Mouse (Mus musculus): Measurements from ENCODE around the gene Lsm12. TPM values are rescaled to one million over a fixed set of nuclear protein-coding genes. Genes with fewer than 3 reads are reported as not detected.

Gene Lsm12
- polyA plus RNA-seq, 1 experiment, result 36.1 TPM

- Histone ChIP-seq H3K4me1 (replicated peaks; ENCODE audit: control insufficient read depth, insufficient read depth, low read length) (no peaks in the 10 kb centered on the region), H3K4me3 (ENCODE audit: control insufficient read depth, insufficient read depth, low read length) (no peak overlapping the region), H3K36me3 (ENCODE audit: control insufficient read depth, insufficient read depth, low read length) (no peaks in the 10 kb centered on the region), H3K27me3 (ENCODE audit: control insufficient read depth, insufficient read depth, low read length) (no peaks in the 10 kb centered on the region), H3K27ac (ENCODE audit: control insufficient read depth, insufficient read depth, low read length) (no peak overlapping the region)
- TF ChIP-seq CTCF (IDR thresholded peaks at IDR 0.05; ENCODE audit: borderline replicate concordance, control insufficient read depth, extremely low read depth, insufficient read depth, low read length, poor library complexity) (no peak), POLR2A (IDR thresholded peaks at IDR 0.05; ENCODE audit: control insufficient read depth, extremely low read depth, insufficient read depth, low read length, poor library complexity) (no peak)
- DNase-seq, result no peak
- WGBS, result 76% methylated on average over 8 of the region's 8 CpGs
These were observed 68.9 kb downstream of the Lsm12 start for GRCm38 (mm10) chr11:102116241-102116640.

Other genes with a start within 250 kb of the Lsm12 start
- gene Sost, start 218.3 kb downstream of the Lsm12 start, polyA plus RNA-seq (2012; rRNA removed), result 3.1 and 5.0 TPM in 2 replicates
- not detected in 2 replicates for gene Cfap97d1, start 201.0 kb downstream of the Lsm12 start, polyA plus RNA-seq (2012; rRNA removed)
- gene Dusp3, start 198.3 kb downstream of the Lsm12 start, polyA plus RNA-seq (2012; rRNA removed), result 12.3 and 19.7 TPM in 2 replicates
- 0.28 and 0.50 TPM in 2 replicates for gene Mpp3, start 156.8 kb downstream of the Lsm12 start, polyA plus RNA-seq (2012; rRNA removed)
- 12.5 and 18.3 TPM in 2 replicates for gene Cd300lg, start 143.8 kb downstream of the Lsm12 start, polyA plus RNA-seq (2012; rRNA removed)
- gene Mpp2, start 96.8 kb downstream of the Lsm12 start, polyA plus RNA-seq (2012; rRNA removed), result 3.7 and 3.8 TPM in 2 replicates
- 11.8 TPM in 2 replicates for gene Ppy, start 84.0 kb downstream of the Lsm12 start, polyA plus RNA-seq (2012; rRNA removed)
- gene Pyy, start 77.5 kb downstream of the Lsm12 start, polyA plus RNA-seq (2012; rRNA removed), result 51.8 and 53.2 TPM in 2 replicates
- gene Nags, start 39.8 kb downstream of the Lsm12 start, polyA plus RNA-seq (2012; rRNA removed), result 0.09 and 0.43 TPM in 2 replicates
- 26.2 and 31.3 TPM in 2 replicates for gene Tmem101, start 28.9 kb downstream of the Lsm12 start, polyA plus RNA-seq (2012; rRNA removed)
- 48.6 and 56.5 TPM in 2 replicates for gene G6pc3, start 4.3 kb upstream of the Lsm12 start, polyA plus RNA-seq (2012; rRNA removed)
- 76.8 and 81.7 TPM in 2 replicates for gene Hdac5, start 44.9 kb upstream of the Lsm12 start, polyA plus RNA-seq (2012; rRNA removed)
- gene BC030867, start 63.6 kb upstream of the Lsm12 start, polyA plus RNA-seq (2012; rRNA removed), result 13.0 and 17.7 TPM in 2 replicates
- gene Asb16, start 83.4 kb upstream of the Lsm12 start, polyA plus RNA-seq (2012; rRNA removed), result 0.12 and 0.27 TPM in 2 replicates
- gene Tmub2, start 99.6 kb upstream of the Lsm12 start, polyA plus RNA-seq (2012; rRNA removed), result 74.1 and 74.2 TPM in 2 replicates
- gene Atxn7l3, start 111.3 kb upstream of the Lsm12 start, polyA plus RNA-seq (2012; rRNA removed), result 89.9 TPM in 2 replicates
- 59.7 and 67.9 TPM in 2 replicates for gene Ubtf, start 134.4 kb upstream of the Lsm12 start, polyA plus RNA-seq (2012; rRNA removed)
- gene Slc4a1, start 180.9 kb upstream of the Lsm12 start, polyA plus RNA-seq (2012; rRNA removed), result 0.11 and 0.34 TPM in 2 replicates
- 7.9 and 8.1 TPM in 2 replicates for gene Rundc3a, start 208.1 kb upstream of the Lsm12 start, polyA plus RNA-seq (2012; rRNA removed)
- gene Slc25a39, start 222.7 kb upstream of the Lsm12 start, polyA plus RNA-seq (2012; rRNA removed), result 227 and 235 TPM in 2 replicates
- 151 and 160 TPM in 2 replicates for gene Grn, start 245.0 kb upstream of the Lsm12 start, polyA plus RNA-seq (2012; rRNA removed)

Measured in thymus, adult 2 months (tissue).